Mouse (Mus musculus): Measurements from ENCODE around the gene Slc16a13.
"Not testable (repeated sequence)": the region's sequence is repeated elsewhere in the genome, so short reads cannot be mapped to it uniquely, and the experiment has no call there.

The Slc16a13 gene

DNA sequence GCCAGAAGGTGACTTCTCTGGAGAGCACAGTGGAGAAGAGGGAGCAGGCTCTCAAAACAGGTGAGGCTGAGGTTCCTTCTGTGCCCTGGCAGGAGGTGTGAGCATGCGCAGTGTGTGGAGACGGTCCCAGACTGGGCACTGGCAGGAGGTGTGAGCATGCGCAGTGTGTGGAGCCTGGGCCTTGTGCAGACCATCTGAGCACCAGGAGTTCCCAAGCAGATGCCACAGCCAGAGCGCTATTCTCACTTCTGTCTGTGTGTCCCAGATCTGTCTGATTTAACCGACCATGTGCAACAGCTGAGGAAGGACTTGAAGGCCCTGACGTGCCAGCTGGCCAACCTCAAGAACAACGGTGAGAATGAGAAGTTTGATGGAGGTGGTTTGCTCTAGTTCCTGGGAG, 51.4 kb downstream of the Slc16a13 start:
- DNase-seq: not testable (repeated sequence)

DNA sequence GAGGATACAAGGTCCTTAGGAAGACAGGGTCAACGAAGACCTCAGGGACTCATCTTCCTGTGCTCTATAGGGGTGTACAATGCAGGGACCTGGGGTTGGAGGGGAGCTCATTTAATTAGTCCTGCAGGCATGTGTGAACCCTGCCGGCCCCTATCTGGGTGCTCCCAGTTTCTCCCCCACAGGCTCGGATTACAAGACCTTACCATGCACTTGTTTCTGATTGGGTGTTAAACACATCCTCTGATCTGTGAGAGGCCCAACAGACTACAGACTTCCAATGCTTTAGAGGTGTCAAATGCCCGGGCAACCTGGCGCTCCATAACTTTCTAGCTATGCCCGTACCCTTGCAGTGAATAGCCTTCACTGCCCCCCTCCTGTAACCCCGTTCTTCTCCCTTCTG, 52.7 kb downstream of the Slc16a13 start:
- no peak for DNase-seq

Measured in B cell, adult 2 months (primary cell).